Mouse (Mus musculus) left cerebral cortex, postnatal 4 days (tissue): ENCODE data around the gene Apc2. TPM values are rescaled to one million over a fixed set of nuclear protein-coding genes. Genes with fewer than 3 reads are reported as not detected.

Experiments used
- DNase-seq: peaks from one replicate; pipeline ENCODE4 v3.0.0-alpha.2; 2022
- intact Hi-C: fragments of 180-260 bp; cut with DNase I; formaldehyde crosslinking; loops from one replicate; pipeline ENCODE4 v1.15.1; 2025
- total RNA-seq, 2 experiments: library from RNA; stranded (reverse); gene quantifications; 2 replicates each; pipeline ENCODE4 v1.2.3; 2021

Apc2 gene
- total RNA-seq, 2 experiments from 2014 or later = 398 to 400 TPM

DNA sequence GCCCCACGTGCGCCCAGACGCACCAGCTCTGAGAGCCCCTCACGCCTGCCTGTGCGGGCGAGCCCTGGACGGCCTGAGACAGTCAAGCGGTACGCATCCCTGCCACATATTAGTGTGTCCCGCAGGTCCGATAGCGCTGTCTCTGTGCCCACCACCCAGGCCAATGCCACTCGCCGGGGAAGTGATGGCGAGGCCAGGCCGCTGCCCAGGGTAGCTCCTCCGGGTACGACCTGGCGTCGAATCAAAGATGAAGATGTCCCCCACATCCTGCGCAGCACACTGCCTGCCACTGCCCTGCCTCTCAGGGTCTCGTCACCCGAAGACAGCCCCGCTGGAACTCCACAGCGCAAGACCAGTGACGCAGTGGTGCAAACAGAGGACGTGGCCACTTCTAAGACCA is 19.5 kb downstream of the Apc2 start:
- DNase-seq = no peak
- intact Hi-C loops = no loop called here

DNA sequence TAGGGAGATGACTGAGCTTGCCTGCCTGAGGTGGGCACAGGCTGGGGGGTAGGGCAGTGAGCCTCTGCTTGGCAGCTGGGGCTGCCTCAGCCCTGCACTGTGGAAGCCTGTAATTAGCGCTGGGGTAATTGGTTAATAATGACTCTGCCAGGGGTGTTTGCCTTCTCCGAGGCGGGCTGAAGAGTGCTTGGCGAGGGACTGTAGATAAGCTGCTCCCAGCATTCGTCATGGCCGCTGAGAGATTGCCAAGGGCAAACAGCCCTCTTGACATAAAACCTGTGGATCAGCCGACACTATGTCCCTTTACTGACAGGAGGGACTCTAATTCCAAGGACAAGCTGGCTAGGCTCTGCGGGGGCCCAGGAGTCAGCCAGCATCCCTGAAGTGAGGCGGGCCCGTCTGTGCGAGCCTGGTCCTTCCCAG is 20.6 kb downstream of the Apc2 start:
- intact Hi-C loops = no loop called here
- DNase-seq = peak; percentile 35

DNA sequence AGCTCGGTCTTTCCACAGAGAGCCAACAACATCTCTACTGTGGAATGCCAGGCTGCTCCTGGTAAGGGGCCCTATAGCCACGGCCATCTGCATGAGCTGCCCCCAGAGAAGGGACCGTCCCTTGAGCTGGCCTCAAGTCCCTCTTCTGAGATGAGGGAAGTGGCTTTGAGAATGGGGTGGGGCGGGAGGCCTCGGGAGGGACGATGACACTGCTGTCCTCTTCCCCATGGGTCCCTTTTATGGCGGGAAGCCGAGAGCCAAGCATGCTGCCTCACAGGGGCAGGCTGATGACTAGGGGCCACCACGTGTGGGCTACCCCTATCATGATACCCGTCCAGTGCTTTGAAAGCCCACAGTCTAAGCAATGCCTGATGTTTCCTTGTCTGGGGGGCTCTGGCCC is 21.2 kb downstream of the Apc2 start:
- intact Hi-C loops = no loop called here
- DNase-seq = no peak

DNA sequence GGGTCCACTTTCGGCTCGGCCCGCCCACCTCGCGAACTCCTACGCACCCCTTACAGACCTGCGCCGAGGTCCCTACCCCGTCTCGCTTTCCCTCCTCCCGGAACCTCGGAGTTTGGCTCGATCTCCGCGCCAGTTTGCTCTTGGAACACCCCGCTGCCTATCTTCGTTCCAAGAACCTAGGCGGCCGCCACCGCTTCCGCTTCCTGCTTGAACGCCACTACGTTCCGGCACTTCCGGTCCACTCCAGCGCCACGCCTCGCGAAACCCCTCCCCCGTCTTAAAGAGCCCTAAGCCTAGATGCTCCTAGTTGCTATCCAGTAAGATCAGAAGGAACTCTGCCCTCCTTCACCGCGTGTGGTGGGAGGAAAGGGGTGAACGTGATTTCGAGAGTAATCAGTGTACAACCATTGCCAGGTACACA is 24.6 kb downstream of the Apc2 start, which contains the start of gene 2310011J03Rik:
Gene 2310011J03Rik (minus strand): TSS at position 198 of the 421 bp plus-strand sequence.
- intact Hi-C loops = no loop called here
- peak; percentile 90 for DNase-seq

DNA sequence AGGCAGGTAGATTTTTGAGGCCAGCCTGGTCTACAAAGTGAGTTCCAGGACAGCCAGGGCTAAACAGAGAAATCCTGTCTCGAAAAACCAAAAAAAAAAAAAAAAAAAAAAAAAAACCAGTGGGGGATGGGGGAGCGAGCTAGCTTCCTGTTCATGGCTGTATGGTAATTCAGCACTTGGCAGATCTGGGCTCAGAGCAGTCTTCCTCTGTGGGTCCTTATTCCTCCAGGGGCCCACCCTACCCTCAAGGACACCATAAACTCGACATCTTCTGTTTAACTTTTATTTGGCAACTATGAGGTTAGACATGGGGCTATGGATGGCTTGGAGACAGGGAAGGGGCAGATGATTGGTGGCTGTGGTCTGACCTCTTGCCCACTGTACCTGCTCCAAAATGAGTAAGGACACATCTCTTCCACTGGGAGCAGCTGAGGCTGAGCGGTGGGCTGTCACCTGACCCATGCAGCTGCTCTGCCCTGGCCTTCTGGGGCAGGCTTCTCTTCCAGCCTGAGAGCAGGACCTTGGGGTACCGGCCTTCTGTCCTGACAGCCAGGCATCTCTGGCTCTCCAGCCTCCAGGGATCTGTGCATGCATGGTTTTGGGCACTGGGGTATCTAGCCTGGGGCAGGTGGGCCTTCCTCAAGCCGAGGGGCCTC is 25.4 kb downstream of the Apc2 start:
- intact Hi-C loops = no loop called here
- no peak for DNase-seq

DNA sequence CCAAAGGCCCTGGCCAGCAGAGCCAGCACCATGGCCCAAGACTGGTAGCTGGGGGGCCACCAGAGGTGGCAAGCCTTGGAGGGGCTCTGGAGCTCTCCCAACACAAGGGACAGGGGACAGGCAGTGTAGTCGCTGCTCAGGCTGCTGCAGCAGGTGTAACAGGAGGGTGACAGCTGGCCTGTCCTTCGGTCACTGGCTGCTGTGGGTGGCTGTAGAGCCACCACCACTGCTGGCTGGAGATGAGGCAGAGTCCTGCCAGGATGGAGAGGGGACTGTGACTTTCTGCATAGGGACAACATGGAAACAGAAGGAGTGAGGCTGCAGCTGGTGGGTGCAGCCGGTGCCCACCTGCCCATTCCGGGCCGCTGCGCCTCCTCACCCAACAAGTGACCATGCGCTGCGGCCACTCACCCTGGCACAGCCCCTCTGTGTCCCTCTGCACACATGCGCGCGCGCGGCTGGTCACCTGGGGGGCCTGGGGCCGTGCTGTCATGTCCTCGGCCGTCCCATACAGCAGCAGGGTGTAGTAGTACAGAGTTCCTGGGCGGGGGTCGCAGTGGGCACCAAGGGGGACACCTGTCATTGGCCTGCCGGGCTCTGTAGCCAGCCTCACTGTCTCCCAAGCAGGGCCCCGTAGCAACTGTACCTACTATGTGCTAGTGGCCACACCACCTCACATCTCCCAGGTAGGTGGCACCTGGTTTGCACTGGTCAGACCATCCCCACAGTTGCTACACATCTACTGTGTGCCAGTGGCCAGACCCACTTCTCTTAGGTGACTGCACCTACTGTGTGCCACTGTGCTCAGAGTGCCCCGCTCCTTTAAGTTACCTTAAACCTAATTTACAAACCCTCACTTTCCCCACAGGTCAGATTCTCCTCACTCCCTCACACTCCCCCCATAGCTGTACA is 26.1 kb downstream of the Apc2 start:
- DNase-seq = no peak
- intact Hi-C loops = no loop called here

DNA sequence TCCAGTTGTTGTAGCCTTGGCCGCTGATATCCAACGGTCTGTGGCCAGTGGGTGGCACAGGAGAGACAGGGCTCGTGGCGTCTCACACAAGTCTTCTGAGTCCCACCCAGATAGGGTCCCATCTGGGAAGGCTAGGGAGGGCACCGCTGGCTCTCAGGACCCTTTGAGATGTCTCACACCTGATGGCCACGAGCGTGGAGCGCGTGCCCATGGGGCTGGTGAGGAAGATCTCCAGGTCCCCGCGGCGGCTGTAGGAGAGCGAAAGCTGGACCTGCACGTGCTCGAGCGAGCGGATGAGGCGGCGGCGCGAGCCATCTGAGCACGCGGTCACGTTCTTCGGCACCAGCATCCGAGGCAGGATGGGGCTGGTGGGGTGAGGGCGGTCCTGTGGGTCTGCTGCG is 27.0 kb downstream of the Apc2 start:
- DNase-seq = no peak
- intact Hi-C loops = no loop called here

DNA sequence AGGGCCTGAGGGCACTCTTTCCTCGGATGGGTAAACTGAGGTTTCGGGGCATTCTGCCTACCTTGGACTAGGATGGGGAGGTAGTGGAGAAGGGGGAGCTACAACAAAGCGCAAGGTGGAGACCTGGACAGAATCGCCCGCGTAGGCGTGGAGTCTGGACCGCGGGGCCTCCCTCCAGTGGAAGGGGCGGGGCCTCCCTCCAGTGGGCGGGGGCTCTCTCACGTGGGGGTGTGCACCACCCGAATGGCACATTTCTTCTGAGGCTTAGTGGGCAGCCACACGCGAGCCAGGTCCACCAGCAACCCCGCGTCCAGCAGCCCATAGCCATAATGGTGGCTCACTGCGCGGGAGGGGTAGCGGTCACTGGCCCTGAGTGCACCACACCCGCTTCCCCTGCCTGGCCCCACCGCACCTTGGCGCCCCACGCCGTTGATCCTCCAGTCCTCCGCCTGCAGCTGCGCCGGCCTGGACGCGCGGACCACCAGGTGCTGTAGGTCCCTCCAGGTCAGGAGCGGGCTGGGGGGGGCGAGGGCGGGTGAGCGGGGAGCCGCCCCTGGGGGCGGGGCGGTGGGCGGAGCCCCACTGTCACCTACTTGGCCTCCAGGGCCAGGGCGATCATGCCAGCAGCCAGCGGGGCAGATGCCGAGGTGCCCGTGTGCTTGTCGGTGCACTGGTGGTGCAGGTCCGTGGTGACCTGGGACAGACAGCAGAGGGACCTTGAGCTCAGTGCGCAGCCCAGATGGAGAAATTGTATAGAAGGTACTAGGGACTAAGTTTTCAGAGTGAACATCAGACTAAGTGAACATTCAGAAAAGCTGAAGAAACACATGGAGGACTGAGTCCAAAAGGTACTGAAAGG is 27.7 kb downstream of the Apc2 start:
- peak; percentile 59 for DNase-seq
- intact Hi-C loops = no loop called here

DNA sequence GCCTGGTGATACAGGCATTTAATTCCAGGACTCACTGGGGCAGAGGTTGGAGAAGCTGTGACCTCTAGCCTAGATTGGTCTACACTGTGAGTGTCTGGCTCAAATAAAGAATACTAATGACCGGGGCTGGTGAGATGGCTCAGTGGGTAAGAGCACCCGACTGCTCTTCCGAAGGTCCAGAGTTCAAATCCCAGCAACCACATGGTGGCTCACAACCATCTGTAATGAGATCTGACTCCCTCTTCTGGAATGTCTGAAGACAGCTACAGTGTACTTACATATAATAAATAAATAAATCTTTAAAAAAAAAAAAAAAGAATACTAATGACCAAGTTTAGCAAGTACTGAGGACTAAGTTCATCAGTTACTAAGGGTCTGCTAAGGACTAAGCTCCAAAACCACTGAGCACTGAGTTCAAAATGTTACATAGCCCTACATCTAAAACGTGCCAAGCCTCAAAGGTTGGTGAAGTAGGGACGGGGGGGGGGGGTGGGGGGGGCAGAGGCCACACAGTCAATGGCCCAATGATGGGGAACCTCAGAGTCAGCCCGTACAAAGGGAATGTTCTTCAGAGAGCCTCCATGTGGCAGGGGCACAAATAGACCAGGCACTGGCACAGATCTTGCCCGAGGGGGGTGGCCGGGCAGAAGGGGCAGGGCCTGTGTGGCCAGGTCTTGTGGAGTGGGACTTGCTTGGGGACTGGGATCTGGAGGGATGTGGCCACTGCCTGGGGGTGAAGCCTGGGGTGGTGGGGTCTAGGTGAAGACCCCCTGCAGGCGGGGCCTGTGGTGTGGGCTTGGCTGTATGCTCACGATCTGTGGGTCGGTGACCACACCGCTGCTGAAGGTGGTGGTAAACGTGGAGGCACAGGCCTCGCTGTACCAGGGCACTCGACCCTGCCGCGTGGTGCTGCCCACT is 28.6 kb downstream of the Apc2 start:
- intact Hi-C loops = no loop called here
- no peak for DNase-seq

DNA sequence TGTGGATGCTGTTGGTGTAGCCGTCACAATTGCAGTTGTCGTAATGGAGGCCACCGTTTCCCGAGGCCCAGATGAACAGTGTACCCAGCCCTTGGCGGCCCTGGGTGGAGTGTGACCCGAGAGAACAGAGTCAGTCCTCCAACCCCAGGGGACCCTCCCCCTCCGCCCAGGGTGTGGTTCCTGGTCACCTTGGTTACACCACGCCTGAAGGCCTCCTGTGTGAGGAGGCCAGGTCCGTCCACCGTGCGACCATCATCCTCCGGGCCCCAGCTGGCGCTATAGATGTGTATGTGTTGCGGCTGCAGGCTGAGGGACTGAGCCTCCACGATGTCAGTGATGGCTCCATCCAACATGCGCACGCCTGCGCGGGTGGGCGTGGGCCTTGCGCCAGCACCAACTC is 29.3 kb downstream of the Apc2 start:
- intact Hi-C loops = no loop called here
- no peak for DNase-seq

DNA sequence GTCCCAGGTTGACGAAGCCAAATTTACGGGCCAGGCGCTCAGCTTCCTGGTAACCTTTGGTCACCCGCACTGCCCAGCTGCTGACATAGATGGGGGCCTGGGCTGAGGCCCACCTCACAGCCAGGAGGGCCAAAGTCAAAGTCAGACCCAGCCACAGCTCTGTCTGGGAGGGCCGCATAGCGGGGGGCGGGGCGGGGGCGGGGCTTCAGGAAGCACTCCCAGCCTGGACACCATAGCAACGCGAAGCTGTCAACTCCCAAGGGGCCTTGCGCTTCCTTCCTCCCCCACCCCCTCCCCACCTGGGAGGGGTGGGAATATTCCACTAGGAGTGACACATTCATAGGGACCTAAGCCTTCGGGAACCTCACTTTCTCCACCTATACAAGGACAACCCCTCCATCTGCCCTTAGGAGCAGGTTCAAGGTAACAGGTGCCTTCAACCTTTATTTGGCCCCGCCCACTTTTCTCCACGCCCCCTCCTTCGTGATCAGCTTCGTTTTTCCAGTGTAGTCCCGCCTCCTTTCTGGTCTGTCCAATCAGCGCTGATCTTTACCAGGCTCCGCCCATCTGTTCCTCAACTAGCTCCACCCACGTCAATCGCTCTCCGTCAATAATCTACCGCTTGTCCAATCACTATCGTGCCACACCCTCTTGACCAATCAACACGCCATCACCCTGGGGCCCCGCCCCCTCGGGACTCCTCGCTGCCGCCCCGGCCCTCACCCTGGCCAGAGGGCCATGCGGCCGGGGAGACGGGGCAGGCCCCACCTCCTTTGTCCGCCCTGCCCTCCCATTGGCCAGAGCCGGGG is 33.7 kb downstream of the Apc2 start, which contains the start of the genes Pcsk4 and Reep6:
Gene Pcsk4 (minus strand): TSS at position 226 of the 809 bp plus-strand sequence.
Gene Reep6 (plus strand): TSS at position 681 of the 809 bp plus-strand sequence.
- intact Hi-C loops = no loop called here
- peak; percentile 99 for DNase-seq

DNA sequence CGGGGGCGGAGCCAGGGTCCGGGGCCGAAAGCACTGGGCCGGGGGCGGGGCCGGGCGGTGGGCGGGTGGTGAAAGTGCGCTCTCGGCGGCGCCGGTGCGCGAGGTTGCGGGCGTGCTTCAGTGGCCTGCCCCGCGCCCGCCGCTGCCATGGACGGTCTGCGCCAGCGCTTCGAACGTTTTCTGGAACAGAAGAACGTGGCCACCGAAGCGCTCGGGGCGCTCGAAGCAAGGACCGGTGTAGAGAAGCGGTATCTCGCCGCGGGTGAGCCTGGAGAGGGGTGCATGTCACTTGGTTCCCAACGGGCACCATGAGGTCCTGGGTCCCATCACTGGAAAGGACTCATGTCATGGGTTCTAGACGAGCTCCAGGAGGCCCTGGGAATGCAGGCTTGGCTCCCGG is 34.3 kb downstream of the Apc2 start:
- no peak for DNase-seq
- intact Hi-C loops = no loop called here

DNA sequence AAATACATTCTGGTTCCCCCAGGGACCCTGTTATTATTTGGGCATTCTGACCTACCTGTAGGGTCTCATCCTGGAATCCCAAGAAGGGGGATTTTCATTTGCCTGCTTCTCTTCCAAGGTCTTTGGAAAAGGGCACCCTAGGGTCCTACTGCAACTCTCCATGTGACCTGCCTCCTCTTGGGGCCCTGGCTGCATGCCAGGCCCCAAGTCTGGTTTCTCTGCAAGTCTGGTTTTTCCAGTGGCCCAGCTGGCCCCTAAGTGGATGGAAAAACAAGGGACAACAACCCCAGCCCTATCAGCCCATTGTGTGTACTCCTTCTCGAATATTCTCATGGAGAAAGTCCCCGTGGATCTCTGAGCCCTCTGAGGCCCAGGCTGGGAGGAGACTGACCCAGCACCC is 35.1 kb downstream of the Apc2 start:
- no peak for DNase-seq
- intact Hi-C loops = no loop called here

DNA sequence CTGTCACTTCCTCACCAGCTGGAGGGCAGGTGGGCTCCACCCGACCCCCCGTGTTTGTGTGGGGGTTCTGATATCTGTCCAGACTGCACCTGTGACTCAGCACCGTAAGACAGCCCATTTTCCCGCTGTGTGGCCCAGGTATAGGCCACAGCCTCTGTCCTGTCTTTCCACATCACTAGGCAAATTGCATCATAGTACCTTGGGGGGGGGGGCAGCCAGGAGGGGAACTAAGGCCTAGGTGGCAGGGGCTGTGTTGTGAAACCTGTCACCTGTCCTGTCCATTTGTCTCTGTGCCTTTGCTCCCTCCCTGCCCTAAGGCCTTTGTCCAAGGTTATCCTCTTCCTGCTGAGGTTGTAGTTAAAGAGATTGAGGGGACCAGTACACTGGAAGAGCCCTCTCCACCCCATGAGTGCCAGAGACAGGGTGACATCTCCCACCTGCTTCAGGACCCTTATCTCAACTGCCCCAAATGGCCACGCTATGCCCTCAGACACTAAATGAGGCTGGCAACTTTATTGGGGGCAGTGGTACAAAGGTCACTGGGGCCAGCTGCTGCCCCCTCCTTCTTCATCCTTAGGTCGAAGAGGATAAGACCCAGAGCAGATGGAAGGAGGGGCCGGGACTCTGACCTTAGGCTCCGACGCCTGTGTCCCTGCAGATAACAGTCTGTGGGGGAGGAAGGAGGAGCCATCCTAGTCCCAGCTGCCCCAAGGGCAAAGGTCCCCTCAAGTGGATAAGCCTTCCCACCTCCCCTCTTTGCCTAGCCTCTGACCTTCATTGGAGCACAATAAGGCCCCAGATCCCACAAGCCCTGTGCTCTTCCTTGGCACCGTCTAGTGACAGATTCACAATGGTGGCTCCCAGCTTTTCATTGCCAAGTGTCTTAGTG is 36.1 kb downstream of the Apc2 start:
- intact Hi-C loops = no loop called here
- peak; percentile 62 for DNase-seq

DNA sequence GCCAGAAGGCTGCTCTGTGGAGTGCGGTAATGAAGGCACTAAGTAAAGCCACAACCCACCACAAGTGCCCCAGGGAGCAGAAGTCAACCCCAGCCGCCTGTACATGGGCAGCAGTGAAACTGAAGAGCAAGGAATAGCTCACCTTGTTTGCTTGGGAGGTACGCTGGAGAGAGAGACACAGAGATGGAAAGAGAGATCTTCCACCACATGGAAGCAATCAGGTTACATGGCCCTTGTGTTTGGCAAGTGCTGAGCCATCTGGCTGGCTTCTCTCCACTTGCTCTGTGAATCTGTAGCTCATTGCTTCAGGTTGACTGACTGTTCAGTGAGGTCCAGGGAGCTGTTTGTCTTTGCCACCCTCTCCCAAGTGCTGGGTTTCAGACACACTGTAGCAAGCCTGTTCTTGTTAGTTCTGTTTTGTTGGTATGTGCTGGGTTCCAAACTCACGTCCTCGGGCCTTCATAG is 36.8 kb downstream of the Apc2 start:
- DNase-seq = peak; percentile 66
- intact Hi-C loops = no loop called here

DNA sequence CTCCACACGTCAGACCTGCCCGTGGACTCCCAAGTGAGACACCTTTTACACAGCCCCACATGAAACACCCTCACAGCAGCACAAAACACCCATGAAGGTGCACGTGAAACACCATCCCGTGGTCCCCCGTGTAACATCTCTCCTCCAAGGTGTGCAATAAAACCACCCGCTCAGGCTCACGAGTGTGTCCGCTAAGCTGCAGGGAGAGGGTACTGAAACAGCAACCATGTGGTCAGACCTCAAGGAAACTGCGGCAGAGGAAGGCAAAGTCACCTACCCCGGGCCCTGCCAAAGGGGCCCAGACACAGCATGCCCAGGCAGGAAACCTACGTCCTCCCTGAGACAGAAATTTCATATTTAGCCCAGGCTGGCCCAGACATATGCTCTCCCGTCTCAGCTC is 40.5 kb downstream of the Apc2 start:
- intact Hi-C loops = no loop called here
- no peak for DNase-seq

DNA sequence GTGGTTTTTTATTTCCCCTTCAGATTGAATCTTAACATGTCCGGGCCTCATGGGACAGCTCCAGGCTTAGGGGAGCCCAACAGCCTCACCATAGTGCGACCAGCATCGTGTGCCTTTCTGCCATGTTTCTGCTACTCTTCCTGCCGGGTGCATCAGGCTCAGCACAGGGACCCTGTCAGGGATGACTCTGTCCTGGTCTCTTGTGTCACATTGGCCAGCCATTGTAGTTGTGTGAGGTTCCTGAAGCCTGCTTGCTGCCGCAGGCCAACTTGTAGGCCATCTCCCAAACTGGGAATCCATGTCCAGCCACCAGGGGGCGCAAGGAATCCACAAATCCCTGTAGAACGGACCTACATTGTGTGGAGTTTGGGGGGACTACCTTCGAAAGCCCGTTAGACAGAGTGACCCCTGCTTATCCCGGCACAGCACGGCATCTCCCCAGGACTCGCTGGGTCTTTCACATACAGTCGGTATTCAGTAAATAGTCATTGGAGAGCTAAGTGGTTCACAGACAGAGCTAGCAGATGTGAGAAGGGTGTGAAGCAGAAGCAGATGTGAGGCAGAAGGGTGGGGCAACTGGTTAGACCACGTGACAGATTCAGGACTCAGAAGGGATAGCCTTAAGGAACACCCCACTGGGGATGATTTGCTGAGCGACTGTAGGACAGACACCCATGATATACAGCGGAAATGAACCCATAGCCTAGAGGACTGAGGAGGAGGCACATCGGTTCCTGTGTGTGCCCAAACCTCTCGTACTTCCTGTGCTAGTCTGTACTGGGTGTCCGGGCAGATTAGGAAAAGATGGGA is 44.4 kb downstream of the Apc2 start:
- intact Hi-C loops = loop anchor here (5.0 kb wide), 1 partner anchor 37 kb away; no protein-coding TSS in a partner anchor
- peak; percentile 91 for DNase-seq
